Mouse (Mus musculus) retina, postnatal 7 days (tissue): ENCODE measurements around the gene Nell2.

Experiments used
- DNase-seq: peaks from one replicate; pipeline ENCODE4 v3.0.0-alpha.2; 2012; ENCODE audit warnings: low read depth, low spot score

The Nell2 gene

GRCm38 (mm10) chr15:95101522-95101921, 426.8 kb downstream of the Nell2 start:
- DNase-seq = no peak

- no peak for DNase-seq
Observed at GRCm38 (mm10) chr15:95100133-95100532, 428.2 kb downstream of the Nell2 start.

- no peak for DNase-seq
Observed at GRCm38 (mm10) chr15:95085962-95086361, 442.4 kb downstream of the Nell2 start.

- no peak for DNase-seq
Observed at GRCm38 (mm10) chr15:95081654-95082053, 446.7 kb downstream of the Nell2 start.

- no peak for DNase-seq
Observed at GRCm38 (mm10) chr15:95075356-95075755, 453.0 kb downstream of the Nell2 start.

- DNase-seq = no peak
Observed at GRCm38 (mm10) chr15:95070881-95071280, 457.5 kb downstream of the Nell2 start.

- no peak for DNase-seq
Observed at GRCm38 (mm10) chr15:95068799-95069198, 459.6 kb downstream of the Nell2 start.

GRCm38 (mm10) chr15:95068023-95068422, 460.3 kb downstream of the Nell2 start:
- DNase-seq = no peak

- DNase-seq = no peak
Observed at GRCm38 (mm10) chr15:95055081-95055650, 473.2 kb downstream of the Nell2 start.

- DNase-seq = no peak
Observed at GRCm38 (mm10) chr15:95049171-95049729, 479.1 kb downstream of the Nell2 start.

- no peak for DNase-seq
Observed at GRCm38 (mm10) chr15:95047486-95047885, 480.9 kb downstream of the Nell2 start.

GRCm38 (mm10) chr15:95044011-95044410, 484.3 kb downstream of the Nell2 start:
- no peak for DNase-seq

- DNase-seq = no peak
Observed at GRCm38 (mm10) chr15:95042437-95042836, 485.9 kb downstream of the Nell2 start.

GRCm38 (mm10) chr15:95029487-95029875, 498.9 kb downstream of the Nell2 start:
- DNase-seq = no peak

GRCm38 (mm10) chr15:95028862-95029486, 499.4 kb downstream of the Nell2 start:
- DNase-seq = no peak
